9 mouse cellular contexts compared by ENCODE assay signal in genomic region chr10:80695801-80696501, GRCm38 (mm10). TPM values are rescaled to one million over a fixed set of nuclear protein-coding genes. Genes with fewer than 3 reads are reported as not detected.
DNase-seq lines count a peak whose midpoint lies in the region; ATAC-seq and TF ChIP-seq lines count a peak whose summit lies in the region.
"Had no signal": no experiment of that assay in that cellular context is flagged by ENCODE, and none has a peak within 500 bp of the region (broad histone marks: within the 10 kb centered on the region; RNA-seq: fewer than 3 reads in every experiment).

No protein-coding gene starts in this region.

- no peak for TF ChIP-seq POLR2A in ES-Bruce4 (IDR thresholded peaks at IDR 0.05; ENCODE audit: insufficient read depth, low read length)

- peaks cover 9% of the 10 kb centered on the region for H3K36me3 ChIP-seq in hindbrain, embryonic 12.5 days
- peaks cover 41% of the 10 kb centered on the region for H3K36me3 ChIP-seq in hindbrain, embryonic 13.5 days
- no peaks in the 10 kb centered on the region for H3K36me3 ChIP-seq in ES-Bruce4 (ENCODE audit: control insufficient read depth, insufficient read depth, low read length, poor library complexity, severe bottlenecking)

- H3K9me3 ChIP-seq in hindbrain, embryonic 12.5 days (replicated peaks) = no peaks in the 10 kb centered on the region
- H3K9me3 ChIP-seq in hindbrain, embryonic 13.5 days = no peaks in the 10 kb centered on the region
- H3K9me3 ChIP-seq in ES-Bruce4 (replicated peaks; ENCODE audit: control insufficient read depth, insufficient read depth, low read length, poor library complexity, severe bottlenecking) = no peaks in the 10 kb centered on the region

- no peak overlapping the region for H3K4me2 ChIP-seq in hindbrain, embryonic 12.5 days (replicated peaks)
- no peak overlapping the region for H3K4me2 ChIP-seq in hindbrain, embryonic 13.5 days

- no peak overlapping the region for H3K9ac ChIP-seq in hindbrain, embryonic 12.5 days
- no peak overlapping the region for H3K9ac ChIP-seq in hindbrain, embryonic 13.5 days
- no peak overlapping the region; the same call in 1 of the 2 replicates for H3K9ac ChIP-seq in ES-Bruce4 (ENCODE audit: low read depth, poor library complexity, severe bottlenecking)

- TF ChIP-seq EP300 in ES-Bruce4 (IDR thresholded peaks at IDR 0.05; ENCODE audit: insufficient read depth, low read depth, low read length) = no peak

- no peak overlapping the region for H3K4me3 ChIP-seq in hindbrain, embryonic 12.5 days
- H3K4me3 ChIP-seq in hindbrain, embryonic 13.5 days = no peak overlapping the region
- H3K4me3 ChIP-seq in ES-Bruce4 (ENCODE audit: low read depth, low read length) = no peak overlapping the region

- no peaks in the 10 kb centered on the region for H3K27me3 ChIP-seq in hindbrain, embryonic 12.5 days
- no peaks in the 10 kb centered on the region for H3K27me3 ChIP-seq in hindbrain, embryonic 13.5 days
- no peaks in the 10 kb centered on the region for H3K27me3 ChIP-seq in ES-Bruce4 (ENCODE audit: control insufficient read depth, insufficient read depth, low read length, poor library complexity, severe bottlenecking)

- peak overlapping the region; percentile 40; the same call in 1 of the 2 replicates for H3K27ac ChIP-seq in hindbrain, embryonic 12.5 days
- H3K27ac ChIP-seq in hindbrain, embryonic 13.5 days = no peak overlapping the region
- peak overlapping the region; percentile 79 for H3K27ac ChIP-seq in ES-Bruce4 (ENCODE audit: insufficient read depth, low read length)

- WGBS in hindbrain, embryonic 12.5 days = 72% methylated on average over 10 of the region's 10 CpGs
- 76% methylated on average over 10 of the region's 10 CpGs for WGBS in hindbrain, embryonic 13.5 days

- TF ChIP-seq CTCF in ES-Bruce4 (IDR thresholded peaks at IDR 0.05; ENCODE audit: low read depth, low read length) = no peak

- peaks cover 13% of the 10 kb centered on the region for H3K4me1 ChIP-seq in hindbrain, embryonic 12.5 days
- peaks cover 32% of the 10 kb centered on the region for H3K4me1 ChIP-seq in hindbrain, embryonic 13.5 days (replicated peaks)
- peaks cover 5% of the 10 kb centered on the region for H3K4me1 ChIP-seq in ES-Bruce4 (ENCODE audit: control insufficient read depth, insufficient read depth, low read length)

- ATAC-seq in hindbrain, embryonic 12.5 days (ENCODE audit: low FRiP score) = no peak
- ATAC-seq in hindbrain, embryonic 13.5 days (ENCODE audit: low FRiP score) = no peak

- DNase-seq in liver = peak; percentile 42
- peak; percentile 50 to 54 for DNase-seq in spleen, postnatal 10 days (ENCODE audit: low spot score in 2 of 2)
- DNase-seq in urinary bladder, postnatal 10 days (ENCODE audit: low spot score) = no peak
- no peak for DNase-seq in adrenal gland, adult 8-10 months
- DNase-seq in embryo, embryonic 9.5 days (ENCODE audit: extremely low spot score) = no peak
- DNase-seq: heart, postnatal 4 days had no signal

RNA-seq across cellular contexts. Expression of gene Mob3a, which starts 5.8 kb away (rescaled TPM):
- polyA plus RNA-seq in hindbrain, embryonic 12.5 days (2016; fragmentation: Nextera tagmentation; extraction: Ambion mirVana) = 56.5 and 62.9 TPM in 2 replicates
- 51.8 and 56.8 TPM in 2 replicates for polyA plus RNA-seq in hindbrain, embryonic 13.5 days (2015; fragmentation: Nextera tagmentation; extraction: Ambion mirVana)
- polyA plus RNA-seq in ES-Bruce4 (2011; ENCODE audit: insufficient read depth, insufficient read length, low read depth, missing spikeins) = 17.5 and 19.8 TPM in 2 replicates
- 10 to 100 TPM; 16.2 to 33.5 (median 25.7) TPM for total RNA-seq in adrenal gland, adult 8-10 months (2022)

RNA-seq across cellular contexts. Expression of gene Izumo4, which starts 6.0 kb away (rescaled TPM):
- 27.1 and 30.5 TPM in 2 replicates for polyA plus RNA-seq in hindbrain, embryonic 12.5 days (2016; fragmentation: Nextera tagmentation; extraction: Ambion mirVana)
- 36.4 and 42.8 TPM in 2 replicates for polyA plus RNA-seq in hindbrain, embryonic 13.5 days (2015; fragmentation: Nextera tagmentation; extraction: Ambion mirVana)
- 7.2 and 9.6 TPM in 2 replicates for polyA plus RNA-seq in ES-Bruce4 (2011; ENCODE audit: insufficient read depth, insufficient read length, low read depth, missing spikeins)
- total RNA-seq in adrenal gland, adult 8-10 months (2022) = 10 to 100 TPM; 19.3 to 46.2 (median 33.3) TPM

RNA-seq across cellular contexts. Expression of gene Mknk2, which starts 18.0 kb away (rescaled TPM):
- 88.1 and 90.3 TPM in 2 replicates for polyA plus RNA-seq in hindbrain, embryonic 12.5 days (2016; fragmentation: Nextera tagmentation; extraction: Ambion mirVana)
- 55.4 and 56.2 TPM in 2 replicates for polyA plus RNA-seq in hindbrain, embryonic 13.5 days (2015; fragmentation: Nextera tagmentation; extraction: Ambion mirVana)
- 54.6 and 57.4 TPM in 2 replicates for polyA plus RNA-seq in ES-Bruce4 (2011; ENCODE audit: insufficient read depth, insufficient read length, low read depth, missing spikeins)
- 100 to 1,000 TPM; 106 to 157 (median 123) TPM for total RNA-seq in adrenal gland, adult 8-10 months (2022)

RNA-seq across cellular contexts. Expression of gene Btbd2, which starts 39.1 kb away (rescaled TPM):
- polyA plus RNA-seq in hindbrain, embryonic 12.5 days (2016; fragmentation: Nextera tagmentation; extraction: Ambion mirVana) = 87.8 and 96.4 TPM in 2 replicates
- polyA plus RNA-seq in hindbrain, embryonic 13.5 days (2015; fragmentation: Nextera tagmentation; extraction: Ambion mirVana) = 75.7 and 77.8 TPM in 2 replicates
- polyA plus RNA-seq in ES-Bruce4 (2011; ENCODE audit: insufficient read depth, insufficient read length, low read depth, missing spikeins) = 45.6 and 47.1 TPM in 2 replicates
- 10 to 100 TPM; 63.4 to 94.6 (median 79.1) TPM for total RNA-seq in adrenal gland, adult 8-10 months (2022)

RNA-seq across cellular contexts. Expression of gene Ap3d1, which starts 46.1 kb away (rescaled TPM):
- 101 TPM in 2 replicates for polyA plus RNA-seq in hindbrain, embryonic 12.5 days (2016; fragmentation: Nextera tagmentation; extraction: Ambion mirVana)
- 100 and 101 TPM in 2 replicates for polyA plus RNA-seq in hindbrain, embryonic 13.5 days (2015; fragmentation: Nextera tagmentation; extraction: Ambion mirVana)
- 53.8 and 55.2 TPM in 2 replicates for polyA plus RNA-seq in ES-Bruce4 (2011; ENCODE audit: insufficient read depth, insufficient read length, low read depth, missing spikeins)
- total RNA-seq in adrenal gland, adult 8-10 months (2022) = 100 to 1,000 TPM in 2 of 4 experiments, 10 to 100 TPM in 2; 91.8 to 136 (median 113) TPM

Comparison
In these comparisons a context has a peak if more than half of its experiments do, and no peak if none do; other contexts are left out.
1. DNase-seq: peak in liver (single experiment) and spleen, postnatal 10 days (2 of 2); none in urinary bladder, postnatal 10 days (single experiment), adrenal gland, adult 8-10 months (single experiment) and embryo, embryonic 9.5 days (single experiment).